Mouse (Mus musculus) inflammation-experienced regulatory T-cells, adult 6 months (primary cell): ENCODE measurements around the gene Ifitm5. TPM values are rescaled to one million over a fixed set of nuclear protein-coding genes. Genes with fewer than 3 reads are reported as not detected.

ENCODE experiments used
- ATAC-seq: one replicate; pipeline ENCODE4 v1.8.0; 2017
- polyA plus RNA-seq, 3 experiments: library from polyadenylated mRNA; unstranded; fragments of 100-300 nt; shearing (Covaris generic); gene quantifications; one replicate each; pipeline ENCODE4 v1.2.1; 2017

The Ifitm5 gene
- polyA plus RNA-seq, 3 experiments from 2014 or later = 0.46 TPM; not detected in 2

DNA sequence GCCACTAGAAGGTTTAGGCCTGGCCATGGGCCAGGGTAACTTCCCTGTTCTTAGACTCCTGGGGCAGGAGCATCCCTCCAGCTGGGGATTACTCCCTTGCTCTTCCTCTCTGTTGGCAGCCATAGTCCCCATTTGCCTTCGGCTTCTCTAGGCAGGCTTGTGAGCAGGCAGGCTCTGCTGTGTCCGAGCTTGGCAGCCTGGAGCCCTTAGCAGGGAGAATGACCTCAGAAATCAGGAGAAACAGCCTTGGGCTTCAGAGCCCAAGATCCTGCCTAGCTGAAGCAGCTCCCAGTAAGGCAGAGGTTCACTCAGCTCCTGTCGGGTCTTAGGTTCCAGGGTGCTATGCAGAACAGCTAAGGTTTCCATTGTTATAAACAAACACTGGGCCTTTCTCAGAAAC lies 51.0 kb downstream of the Ifitm5 start:
- no peak for ATAC-seq

Other genes starting within 250 kb of the Ifitm5 start
- gene Cyp2e1, start 186.6 kb downstream of the Ifitm5 start, polyA plus RNA-seq = not detected
- gene Syce1, start 162.4 kb downstream of the Ifitm5 start, polyA plus RNA-seq = not detected
- gene Zfp941, start 128.1 kb downstream of the Ifitm5 start, polyA plus RNA-seq = under 1 TPM in 2 of 3 experiments, not detected in 1; 0.40 TPM
- not detected for gene Urah, start 115.3 kb downstream of the Ifitm5 start, polyA plus RNA-seq
- gene Scgb1c1, start 104.7 kb downstream of the Ifitm5 start, polyA plus RNA-seq = not detected
- not detected for gene Odf3, start 102.5 kb downstream of the Ifitm5 start, polyA plus RNA-seq
- not detected for gene Gm45785, start 94.0 kb downstream of the Ifitm5 start, polyA plus RNA-seq
- 10 to 100 TPM; 57.0 to 69.1 (median 66.3) TPM for gene Ric8a, start 93.3 kb downstream of the Ifitm5 start, polyA plus RNA-seq
- 10 to 100 TPM; 43.0 to 59.7 (median 53.0) TPM for gene Bet1l, start 92.7 kb downstream of the Ifitm5 start, polyA plus RNA-seq
- gene Psmd13, start 68.3 kb downstream of the Ifitm5 start, polyA plus RNA-seq = 100 to 1,000 TPM in 2 of 3 experiments, 10 to 100 TPM in 1; 98.5 to 206 (median 105) TPM
- 10 to 100 TPM in 2 of 3 experiments, 1 to 10 TPM in 1; 9.1 to 10.8 (median 10.6) TPM for gene Sirt3, start 68.0 kb downstream of the Ifitm5 start, polyA plus RNA-seq
- not detected for gene Cox8b, start 49.8 kb downstream of the Ifitm5 start, polyA plus RNA-seq
- gene Nlrp6, start 29.4 kb downstream of the Ifitm5 start, polyA plus RNA-seq = not detected
- gene Pgghg, start 8.9 kb downstream of the Ifitm5 start, polyA plus RNA-seq = 10 to 100 TPM; 16.6 to 22.5 (median 18.2) TPM
- not detected for gene Gm45717, start 5.6 kb upstream of the Ifitm5 start, polyA plus RNA-seq
- gene Ifitm2, start 5.7 kb upstream of the Ifitm5 start, polyA plus RNA-seq = 10 to 100 TPM; 60.0 to 93.0 (median 74.2) TPM
- gene Ifitm1, start 16.9 kb upstream of the Ifitm5 start, polyA plus RNA-seq = 1 to 10 TPM in 1 of 3 experiments, under 1 TPM in 1, not detected in 1; 0.54 to 6.6 TPM
- gene Ifitm3, start 60.5 kb upstream of the Ifitm5 start, polyA plus RNA-seq = 10 to 100 TPM in 1 of 3 experiments, 1 to 10 TPM in 2; 2.7 to 11.2 (median 3.0) TPM
- gene Ifitm6, start 67.6 kb upstream of the Ifitm5 start, polyA plus RNA-seq = under 1 TPM in 1 of 3 experiments, not detected in 2; 0.94 TPM
- not detected for gene Gm17387, start 78.8 kb upstream of the Ifitm5 start, polyA plus RNA-seq
- 10 to 100 TPM; 11.1 to 13.1 (median 12.5) TPM for gene B4galnt4, start 110.8 kb upstream of the Ifitm5 start, polyA plus RNA-seq
- 100 to 1,000 TPM; 413 to 487 (median 426) TPM for gene Pkp3, start 127.9 kb upstream of the Ifitm5 start, polyA plus RNA-seq
- 100 to 1,000 TPM; 149 to 208 (median 206) TPM for gene Sigirr, start 150.3 kb upstream of the Ifitm5 start, polyA plus RNA-seq
- gene Ano9, start 167.5 kb upstream of the Ifitm5 start, polyA plus RNA-seq = not detected
- 1 to 10 TPM; 6.2 to 9.3 (median 7.0) TPM for gene Ptdss2, start 172.1 kb upstream of the Ifitm5 start, polyA plus RNA-seq
- 100 to 1,000 TPM; 135 to 147 (median 143) TPM for gene Rnh1, start 222.6 kb upstream of the Ifitm5 start, polyA plus RNA-seq
- gene Hras, start 243.7 kb upstream of the Ifitm5 start, polyA plus RNA-seq = 1 to 10 TPM; 1.5 to 6.2 (median 4.6) TPM
- 1 to 10 TPM; 1.3 to 2.2 (median 1.7) TPM for gene Lrrc56, start 243.9 kb upstream of the Ifitm5 start, polyA plus RNA-seq